10 mouse cellular contexts compared by ENCODE assay signal in the genomic region with DNA sequence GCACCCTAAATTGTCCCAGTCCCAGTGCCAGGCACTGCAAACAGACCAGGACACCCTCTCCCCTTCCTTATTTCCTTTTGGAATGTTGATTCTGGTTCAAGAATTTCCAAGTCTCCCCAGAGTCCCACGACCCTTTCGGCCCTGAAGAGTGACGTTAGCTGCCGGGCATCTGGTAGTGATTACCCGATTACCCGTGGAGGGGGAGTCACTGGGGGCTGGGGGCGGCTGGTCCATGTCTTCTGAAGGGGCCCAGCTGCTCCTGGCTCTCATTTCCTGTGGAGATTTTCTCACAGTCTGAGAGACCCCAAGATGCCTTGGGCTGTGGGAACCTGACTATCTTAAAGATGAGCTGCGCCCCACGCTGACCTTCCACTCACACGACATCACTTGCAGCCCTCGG. TPM values are rescaled to one million over a fixed set of nuclear protein-coding genes. Genes with fewer than 3 reads are reported as not detected.
A peak's percentile ranks its signal among the peaks of the same experiment; 100 is the strongest.
DNase-seq lines count a peak whose midpoint lies in the region; ATAC-seq and TF ChIP-seq lines count a peak whose summit lies in the region.
"Had no signal": no experiment of that assay in that cellular context is flagged by ENCODE, and none has a peak within 500 bp of the region (broad histone marks: within the 10 kb centered on the region; RNA-seq: fewer than 3 reads in every experiment).

No protein-coding gene starts in this region.

- peaks cover 6% of the 10 kb centered on the region; the same call in 1 of the 2 replicates for H3K27me3 ChIP-seq in forebrain, embryonic 10.5 days (ENCODE audit: poor library complexity, severe bottlenecking)
- no peaks in the 10 kb centered on the region for H3K27me3 ChIP-seq in forebrain, embryonic 16.5 days (replicated peaks; ENCODE audit: control insufficient read depth, insufficient read depth, low read length)
- H3K27me3 ChIP-seq in midbrain, embryonic 13.5 days: no peaks in the 10 kb centered on the region
- H3K27me3 ChIP-seq in midbrain, postnatal 0 days (ENCODE audit: insufficient read depth, low read length): no peaks in the 10 kb centered on the region
- H3K27me3 ChIP-seq in limb, embryonic 14.5 days (ENCODE audit: control insufficient read depth, insufficient read depth, low read length): no peaks in the 10 kb centered on the region
- no peaks in the 10 kb centered on the region for H3K27me3 ChIP-seq in stomach, embryonic 15.5 days (replicated peaks)

- no peak overlapping the region for H3K9ac ChIP-seq in forebrain, embryonic 16.5 days (replicated peaks; ENCODE audit: low read depth, low read length)
- 0 out of 2 replicates have a peak overlapping the region, but pooled peaks have one; percentile 32 for H3K9ac ChIP-seq in midbrain, embryonic 13.5 days (replicated peaks)
- H3K9ac ChIP-seq in midbrain, postnatal 0 days (replicated peaks; ENCODE audit: low read length, poor library complexity, severe bottlenecking): no peak overlapping the region
- H3K9ac ChIP-seq in limb, embryonic 14.5 days (ENCODE audit: low read depth, low read length, severe bottlenecking): 0 out of 2 replicates have a peak overlapping the region, but pooled peaks have one; percentile 18
- no peak overlapping the region for H3K9ac ChIP-seq in stomach, embryonic 15.5 days

- no peak for TF ChIP-seq POLR2A in limb, embryonic 14.5 days (IDR thresholded peaks at IDR 0.05; ENCODE audit: borderline replicate concordance, extremely low read depth, insufficient read depth, insufficient read length)

- no peak for ATAC-seq in forebrain, embryonic 16.5 days
- no peak for ATAC-seq in midbrain, embryonic 13.5 days
- ATAC-seq in midbrain, postnatal 0 days (ENCODE audit: low FRiP score): no peak
- ATAC-seq in limb, embryonic 14.5 days (ENCODE audit: low FRiP score, low read depth): peak; percentile 41
- no peak for ATAC-seq in stomach, embryonic 15.5 days (ENCODE audit: insufficient read depth, low FRiP score, low read depth)
- ATAC-seq: midbrain, embryonic 16.5 days had no signal

- no peak overlapping the region for H3K4me2 ChIP-seq in forebrain, embryonic 16.5 days (ENCODE audit: low read length)
- H3K4me2 ChIP-seq in midbrain, embryonic 13.5 days (replicated peaks): no peak overlapping the region
- no peak overlapping the region for H3K4me2 ChIP-seq in midbrain, postnatal 0 days (ENCODE audit: low read depth, low read length, poor library complexity, severe bottlenecking)
- H3K4me2 ChIP-seq in limb, embryonic 14.5 days (replicated peaks; ENCODE audit: low read depth, low read length, severe bottlenecking): peak overlapping the region; percentile 28
- peak overlapping the region; percentile 68 for H3K4me2 ChIP-seq in stomach, embryonic 15.5 days

- DNase-seq in forebrain, embryonic 10.5 days (ENCODE audit: extremely low spot score, low spot score): peak; percentile 52
- no peak for DNase-seq in midbrain, postnatal 0 days (ENCODE audit: low spot score)
- peak; percentile 73 for DNase-seq in limb, embryonic 14.5 days (ENCODE audit: low spot score)
- DNase-seq in layer of hippocampus, adult 9-11 months: no peak
- DNase-seq in right cerebral cortex, postnatal 14 days: no peak
- DNase-seq: cerebellum, postnatal 14 days had no signal

- H3K27ac ChIP-seq in forebrain, embryonic 10.5 days: peak overlapping the region; percentile 74
- no peak overlapping the region for H3K27ac ChIP-seq in forebrain, embryonic 16.5 days (ENCODE audit: low read length)
- no peak overlapping the region for H3K27ac ChIP-seq in midbrain, embryonic 13.5 days
- H3K27ac ChIP-seq in midbrain, postnatal 0 days (ENCODE audit: low read depth, low read length): no peak overlapping the region
- H3K27ac ChIP-seq in limb, embryonic 14.5 days (replicated peaks; ENCODE audit: low read depth, low read length): peak overlapping the region; percentile 68
- H3K27ac ChIP-seq in stomach, embryonic 15.5 days: peak overlapping the region; percentile 82

- no peaks in the 10 kb centered on the region for H3K36me3 ChIP-seq in forebrain, embryonic 10.5 days (replicated peaks)
- no peaks in the 10 kb centered on the region for H3K36me3 ChIP-seq in forebrain, embryonic 16.5 days (ENCODE audit: control insufficient read depth, insufficient read depth)
- H3K36me3 ChIP-seq in midbrain, embryonic 13.5 days: no peaks in the 10 kb centered on the region
- H3K36me3 ChIP-seq in midbrain, postnatal 0 days (ENCODE audit: insufficient read depth, low read length): no peaks in the 10 kb centered on the region
- H3K36me3 ChIP-seq in limb, embryonic 14.5 days (ENCODE audit: control insufficient read depth, insufficient read depth, low read length): no peaks in the 10 kb centered on the region
- no peaks in the 10 kb centered on the region for H3K36me3 ChIP-seq in stomach, embryonic 15.5 days

- TF ChIP-seq CTCF in midbrain, postnatal 0 days (IDR thresholded peaks at IDR 0.05): no peak

- peak overlapping the region; percentile 22 for H3K4me3 ChIP-seq in forebrain, embryonic 10.5 days
- H3K4me3 ChIP-seq in forebrain, embryonic 16.5 days (replicated peaks; ENCODE audit: low read length): no peak overlapping the region
- no peak overlapping the region for H3K4me3 ChIP-seq in midbrain, embryonic 13.5 days (replicated peaks)
- H3K4me3 ChIP-seq in midbrain, postnatal 0 days (ENCODE audit: low read depth, low read length): no peak overlapping the region
- no peak overlapping the region for H3K4me3 ChIP-seq in limb, embryonic 14.5 days (replicated peaks; ENCODE audit: low read length)
- H3K4me3 ChIP-seq in stomach, embryonic 15.5 days (replicated peaks): no peak overlapping the region

- peaks cover 77% of the 10 kb centered on the region for H3K4me1 ChIP-seq in forebrain, embryonic 10.5 days
- H3K4me1 ChIP-seq in forebrain, embryonic 16.5 days (replicated peaks; ENCODE audit: control insufficient read depth, insufficient read depth, low read length): peaks cover 7% of the 10 kb centered on the region
- H3K4me1 ChIP-seq in midbrain, embryonic 13.5 days (replicated peaks): peaks cover 12% of the 10 kb centered on the region
- no peaks in the 10 kb centered on the region for H3K4me1 ChIP-seq in midbrain, postnatal 0 days (ENCODE audit: insufficient read depth, low read length)
- H3K4me1 ChIP-seq in limb, embryonic 14.5 days (ENCODE audit: control insufficient read depth, insufficient read depth, low read length): peaks cover 39% of the 10 kb centered on the region
- H3K4me1 ChIP-seq in stomach, embryonic 15.5 days: peaks cover 46% of the 10 kb centered on the region

- 54% methylated on average over 11 of the region's 11 CpGs for WGBS in forebrain, embryonic 10.5 days
- WGBS in forebrain, embryonic 16.5 days: 66% methylated on average over 11 of the region's 11 CpGs
- 62% methylated on average over 11 of the region's 11 CpGs for WGBS in midbrain, embryonic 13.5 days
- 55% methylated on average over 11 of the region's 11 CpGs for WGBS in midbrain, postnatal 0 days
- 4% methylated on average over 11 of the region's 11 CpGs for WGBS in limb, embryonic 14.5 days
- 27% methylated on average over 11 of the region's 11 CpGs for WGBS in stomach, embryonic 15.5 days

- H3K9me3 ChIP-seq in forebrain, embryonic 10.5 days: no peaks in the 10 kb centered on the region
- no peaks in the 10 kb centered on the region for H3K9me3 ChIP-seq in forebrain, embryonic 16.5 days (ENCODE audit: control insufficient read depth, low read length)
- H3K9me3 ChIP-seq in midbrain, embryonic 13.5 days: no peaks in the 10 kb centered on the region
- no peaks in the 10 kb centered on the region for H3K9me3 ChIP-seq in midbrain, postnatal 0 days (ENCODE audit: low read length)
- H3K9me3 ChIP-seq in limb, embryonic 14.5 days (ENCODE audit: control insufficient read depth, low read length): no peaks in the 10 kb centered on the region
- H3K9me3 ChIP-seq in stomach, embryonic 15.5 days: no peaks in the 10 kb centered on the region

RNA-seq across cellular contexts. Expression of a gene that starts 10.0 kb away (rescaled TPM):
- 0.69 and 1.2 TPM in 2 replicates for polyA plus RNA-seq in forebrain, embryonic 10.5 days (2016; fragmentation: Nextera tagmentation; extraction: Ambion mirVana)
- polyA plus RNA-seq in forebrain, embryonic 16.5 days (2015; fragmentation: Nextera tagmentation; extraction: Ambion mirVana): 2.8 and 3.5 TPM in 2 replicates
- 3.9 TPM in 2 replicates for polyA plus RNA-seq in midbrain, embryonic 13.5 days (2015; fragmentation: Nextera tagmentation; extraction: Ambion mirVana)
- total RNA-seq in midbrain, postnatal 0 days (2014; rRNA removed): 2.5 and 3.8 TPM in 2 replicates
- polyA plus RNA-seq in midbrain, postnatal 0 days (2015; fragmentation: Nextera tagmentation; extraction: Ambion mirVana): 3.7 and 4.0 TPM in 2 replicates
- polyA plus RNA-seq in limb, embryonic 14.5 days (2012; rRNA removed): 0.14 and 0.15 TPM in 2 replicates
- polyA plus RNA-seq in limb, embryonic 14.5 days (2014; fragmentation: Nextera tagmentation; extraction: Ambion mirVana): not detected in 2 replicates
- polyA plus RNA-seq in stomach, embryonic 15.5 days (2015; fragmentation: Nextera tagmentation; extraction: Ambion mirVana): 0.27 and 0.45 TPM in 2 replicates

RNA-seq across cellular contexts. Expression of a gene that starts 10.0 kb away (rescaled TPM):
- polyA plus RNA-seq in forebrain, embryonic 10.5 days (2016; fragmentation: Nextera tagmentation; extraction: Ambion mirVana): 28.6 and 30.2 TPM in 2 replicates
- 41.9 and 43.0 TPM in 2 replicates for polyA plus RNA-seq in forebrain, embryonic 16.5 days (2015; fragmentation: Nextera tagmentation; extraction: Ambion mirVana)
- 37.8 and 40.7 TPM in 2 replicates for polyA plus RNA-seq in midbrain, embryonic 13.5 days (2015; fragmentation: Nextera tagmentation; extraction: Ambion mirVana)
- total RNA-seq in midbrain, postnatal 0 days (2014; rRNA removed): 43.7 and 46.2 TPM in 2 replicates
- 54.4 and 54.6 TPM in 2 replicates for polyA plus RNA-seq in midbrain, postnatal 0 days (2015; fragmentation: Nextera tagmentation; extraction: Ambion mirVana)
- polyA plus RNA-seq in limb, embryonic 14.5 days (2012; rRNA removed): 36.8 and 52.0 TPM in 2 replicates
- polyA plus RNA-seq in limb, embryonic 14.5 days (2014; fragmentation: Nextera tagmentation; extraction: Ambion mirVana): 18.5 and 20.3 TPM in 2 replicates
- 26.2 and 28.6 TPM in 2 replicates for polyA plus RNA-seq in stomach, embryonic 15.5 days (2015; fragmentation: Nextera tagmentation; extraction: Ambion mirVana)

RNA-seq across cellular contexts. Expression of a gene that starts 18.0 kb away (rescaled TPM):
- polyA plus RNA-seq in forebrain, embryonic 10.5 days (2016; fragmentation: Nextera tagmentation; extraction: Ambion mirVana): 135 and 139 TPM in 2 replicates
- 82.2 and 85.0 TPM in 2 replicates for polyA plus RNA-seq in forebrain, embryonic 16.5 days (2015; fragmentation: Nextera tagmentation; extraction: Ambion mirVana)
- polyA plus RNA-seq in midbrain, embryonic 13.5 days (2015; fragmentation: Nextera tagmentation; extraction: Ambion mirVana): 78.5 and 84.5 TPM in 2 replicates
- total RNA-seq in midbrain, postnatal 0 days (2014; rRNA removed): 88.1 and 92.4 TPM in 2 replicates
- polyA plus RNA-seq in midbrain, postnatal 0 days (2015; fragmentation: Nextera tagmentation; extraction: Ambion mirVana): 58.2 and 59.4 TPM in 2 replicates
- polyA plus RNA-seq in limb, embryonic 14.5 days (2012; rRNA removed): 211 and 240 TPM in 2 replicates
- polyA plus RNA-seq in limb, embryonic 14.5 days (2014; fragmentation: Nextera tagmentation; extraction: Ambion mirVana): 84.7 and 87.1 TPM in 2 replicates
- 89.8 and 91.4 TPM in 2 replicates for polyA plus RNA-seq in stomach, embryonic 15.5 days (2015; fragmentation: Nextera tagmentation; extraction: Ambion mirVana)

RNA-seq across cellular contexts. Expression of a gene that starts 26.2 kb away (rescaled TPM):
- 54.0 and 54.9 TPM in 2 replicates for polyA plus RNA-seq in forebrain, embryonic 10.5 days (2016; fragmentation: Nextera tagmentation; extraction: Ambion mirVana)
- polyA plus RNA-seq in forebrain, embryonic 16.5 days (2015; fragmentation: Nextera tagmentation; extraction: Ambion mirVana): 62.1 and 65.4 TPM in 2 replicates
- 48.0 and 52.6 TPM in 2 replicates for polyA plus RNA-seq in midbrain, embryonic 13.5 days (2015; fragmentation: Nextera tagmentation; extraction: Ambion mirVana)
- total RNA-seq in midbrain, postnatal 0 days (2014; rRNA removed): 43.8 and 72.8 TPM in 2 replicates
- 42.0 and 44.9 TPM in 2 replicates for polyA plus RNA-seq in midbrain, postnatal 0 days (2015; fragmentation: Nextera tagmentation; extraction: Ambion mirVana)
- polyA plus RNA-seq in limb, embryonic 14.5 days (2012; rRNA removed): 82.6 and 169 TPM in 2 replicates
- 81.2 and 86.2 TPM in 2 replicates for polyA plus RNA-seq in limb, embryonic 14.5 days (2014; fragmentation: Nextera tagmentation; extraction: Ambion mirVana)
- 63.8 and 68.5 TPM in 2 replicates for polyA plus RNA-seq in stomach, embryonic 15.5 days (2015; fragmentation: Nextera tagmentation; extraction: Ambion mirVana)

RNA-seq across cellular contexts. Expression of a gene that starts 26.9 kb away (rescaled TPM):
- 27.4 and 29.5 TPM in 2 replicates for polyA plus RNA-seq in forebrain, embryonic 10.5 days (2016; fragmentation: Nextera tagmentation; extraction: Ambion mirVana)
- polyA plus RNA-seq in forebrain, embryonic 16.5 days (2015; fragmentation: Nextera tagmentation; extraction: Ambion mirVana): 21.5 and 23.7 TPM in 2 replicates
- polyA plus RNA-seq in midbrain, embryonic 13.5 days (2015; fragmentation: Nextera tagmentation; extraction: Ambion mirVana): 16.5 and 16.6 TPM in 2 replicates
- 24.6 and 25.9 TPM in 2 replicates for total RNA-seq in midbrain, postnatal 0 days (2014; rRNA removed)
- 25.1 and 29.6 TPM in 2 replicates for polyA plus RNA-seq in midbrain, postnatal 0 days (2015; fragmentation: Nextera tagmentation; extraction: Ambion mirVana)
- polyA plus RNA-seq in limb, embryonic 14.5 days (2012; rRNA removed): 75.7 and 101 TPM in 2 replicates
- polyA plus RNA-seq in limb, embryonic 14.5 days (2014; fragmentation: Nextera tagmentation; extraction: Ambion mirVana): 30.7 and 33.4 TPM in 2 replicates
- polyA plus RNA-seq in stomach, embryonic 15.5 days (2015; fragmentation: Nextera tagmentation; extraction: Ambion mirVana): 33.8 and 34.1 TPM in 2 replicates

Comparison
In these comparisons a context has a peak if more than half of its experiments do, and no peak if none do; other contexts are left out.
1. H3K27ac ChIP-seq: peak in forebrain, embryonic 10.5 days (single experiment), limb, embryonic 14.5 days (single experiment) and stomach, embryonic 15.5 days (single experiment); none in forebrain, embryonic 16.5 days (single experiment), midbrain, embryonic 13.5 days (single experiment) and midbrain, postnatal 0 days (single experiment).
2. H3K9ac ChIP-seq: peak in midbrain, embryonic 13.5 days (single experiment) and limb, embryonic 14.5 days (single experiment); none in forebrain, embryonic 16.5 days (single experiment), midbrain, postnatal 0 days (single experiment) and stomach, embryonic 15.5 days (single experiment).
3. DNase-seq: peak in forebrain, embryonic 10.5 days (single experiment) and limb, embryonic 14.5 days (single experiment); none in midbrain, postnatal 0 days (single experiment), layer of hippocampus, adult 9-11 months (single experiment) and right cerebral cortex, postnatal 14 days (single experiment).
4. H3K4me2 ChIP-seq: peak in limb, embryonic 14.5 days (single experiment) and stomach, embryonic 15.5 days (single experiment); none in forebrain, embryonic 16.5 days (single experiment), midbrain, embryonic 13.5 days (single experiment) and midbrain, postnatal 0 days (single experiment).